Mouse (Mus musculus): ENCODE results near the gene Prss44.

The Prss44 gene

DNA sequence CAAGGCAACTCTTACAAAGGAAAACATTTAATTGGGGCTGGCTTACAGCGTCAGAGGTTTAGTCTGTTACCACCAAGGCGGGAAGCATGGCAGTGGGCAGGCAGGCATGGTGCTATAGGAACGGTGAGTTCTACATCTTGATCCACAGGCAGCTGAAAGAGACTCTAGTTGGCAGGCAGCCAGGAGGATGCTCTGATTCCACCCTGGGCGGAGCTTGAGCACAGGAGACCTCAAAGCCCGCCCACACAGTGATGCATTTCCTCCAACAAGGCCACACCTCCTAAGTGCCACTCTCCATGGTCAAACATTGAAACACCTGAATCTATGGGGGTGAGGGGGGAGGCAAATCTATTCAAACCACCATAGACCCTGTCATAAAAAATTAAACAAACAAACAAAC, 19.2 kb downstream of the Prss44 start:
- peak; percentile 46 for DNase-seq (ENCODE audit: low read depth)

DNA sequence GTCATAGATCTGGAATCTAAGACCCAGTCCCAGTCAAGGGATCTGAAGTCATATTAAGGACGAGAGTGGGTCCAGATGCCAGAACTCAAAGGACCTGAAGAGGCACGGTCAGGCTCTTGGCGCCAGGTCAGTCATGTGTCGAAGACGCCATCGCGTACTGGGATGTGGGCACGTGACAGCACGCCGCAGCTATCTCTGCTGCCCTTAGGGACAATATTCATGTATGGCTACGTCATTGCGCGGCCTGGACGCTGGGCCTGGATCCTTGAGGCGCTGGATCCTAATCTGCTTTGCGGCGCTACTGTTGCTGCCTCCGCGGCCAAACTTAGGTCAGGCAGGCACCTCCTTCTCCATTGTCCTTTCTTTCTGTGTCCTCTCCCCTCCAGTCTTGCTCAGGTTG, 20.6 kb downstream of the Prss44 start, which contains the start of gene Prss45:
Prss45 (plus strand) TSS at position 178 of the 400 bp plus-strand sequence.
- DNase-seq (ENCODE audit: low read depth), result no peak

DNA sequence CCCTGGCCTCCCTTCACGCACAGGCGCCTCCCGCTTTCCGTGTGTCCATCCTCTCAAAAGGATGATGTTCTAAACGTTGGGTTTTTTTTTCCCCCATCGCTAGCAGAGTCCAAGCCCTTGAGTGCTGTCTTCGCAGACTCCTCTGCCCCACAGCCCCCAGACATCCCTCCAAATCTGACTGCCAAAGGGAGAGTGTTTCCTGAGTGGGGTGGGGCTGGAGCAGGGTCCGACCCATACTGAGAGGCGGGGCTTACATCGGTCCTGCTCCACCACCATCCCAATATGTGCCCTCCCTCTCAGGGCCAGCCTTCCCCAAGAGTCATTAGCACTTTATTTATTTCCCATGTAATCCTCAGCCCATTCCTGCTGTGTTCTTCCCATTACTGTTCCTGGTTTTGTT, 21.2 kb downstream of the Prss44 start:
- no peak for DNase-seq (ENCODE audit: low read depth)

DNA sequence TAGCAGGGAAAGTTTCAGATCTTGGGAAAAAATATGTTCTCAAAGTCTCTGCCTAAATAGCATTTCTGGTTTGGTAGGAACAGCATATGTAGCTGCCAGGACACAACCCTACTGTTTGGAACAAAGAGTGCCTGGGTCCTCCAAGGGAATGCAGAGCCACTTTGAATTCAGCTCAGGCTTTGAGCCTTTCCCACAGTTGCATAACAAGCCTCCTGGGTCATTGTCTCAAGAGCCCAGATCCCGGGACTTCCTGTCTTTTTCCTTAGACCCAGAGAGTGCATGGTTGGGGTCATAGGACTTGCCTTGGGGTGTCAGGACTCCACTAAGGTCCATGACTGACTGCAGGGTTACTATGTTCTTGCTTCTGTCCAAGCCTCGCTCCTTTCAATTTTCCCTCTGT, 22.3 kb downstream of the Prss44 start:
- DNase-seq (ENCODE audit: low read depth), result no peak

DNA sequence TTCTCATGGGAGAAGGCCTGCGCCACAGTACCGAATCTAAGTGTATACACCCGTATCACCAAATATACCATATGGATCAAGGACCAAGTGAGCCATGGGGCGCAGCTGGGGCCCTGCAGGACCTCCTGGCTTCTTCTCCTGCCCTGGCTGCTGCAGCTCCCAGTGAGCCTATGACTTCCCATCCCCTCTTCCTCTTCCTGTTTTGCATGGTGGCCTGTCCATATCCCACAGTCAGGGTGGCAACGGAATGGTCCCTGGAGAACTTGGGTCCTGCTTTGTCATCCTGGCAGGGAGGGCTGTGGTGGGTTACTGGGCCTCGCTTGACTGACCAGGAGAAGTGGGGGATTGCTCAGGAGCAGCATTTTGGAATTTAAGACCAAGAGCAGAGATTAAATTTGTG, 27.1 kb downstream of the Prss44 start:
- no peak for DNase-seq (ENCODE audit: low read depth)

DNA sequence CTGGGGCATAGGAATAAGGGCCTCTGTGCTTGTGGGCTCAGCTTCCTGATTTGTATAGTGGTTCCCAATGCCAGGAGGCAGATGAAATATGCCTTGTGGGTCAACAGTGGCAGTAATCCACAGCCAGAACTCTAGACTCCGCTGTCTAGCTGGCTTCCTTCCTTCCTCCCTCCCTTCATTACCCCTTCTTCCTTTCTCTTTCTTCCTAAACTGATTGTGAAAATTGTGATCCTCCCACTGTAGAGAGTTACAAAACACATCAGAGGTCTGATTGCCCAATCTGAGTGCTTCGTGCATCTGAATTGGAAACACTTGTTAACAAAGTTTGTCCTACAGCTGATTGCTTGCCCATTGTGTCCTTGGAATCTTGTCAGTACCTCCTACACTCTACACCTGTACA, 27.6 kb downstream of the Prss44 start:
- DNase-seq (ENCODE audit: low read depth), result no peak

GRCm38 (mm10) chr9:110844206-110844605, 30.4 kb downstream of the Prss44 start, which contains the start of gene Prss46:
Gene Prss46 (plus strand): TSS chr9:110844506.
- DNase-seq (ENCODE audit: low read depth), result no peak

- DNase-seq (ENCODE audit: low read depth), result no peak
Measured at GRCm38 (mm10) chr9:110849162-110849561, 35.4 kb downstream of the Prss44 start.

GRCm38 (mm10) chr9:110855903-110856302, 42.1 kb downstream of the Prss44 start:
- no peak for DNase-seq (ENCODE audit: low read depth)

GRCm38 (mm10) chr9:110856920-110857319, 43.1 kb downstream of the Prss44 start:
- no peak for DNase-seq (ENCODE audit: low read depth)

- peak; percentile 59 for DNase-seq (ENCODE audit: low read depth)
Measured at GRCm38 (mm10) chr9:110857781-110858472, 44.1 kb downstream of the Prss44 start, which contains the start of gene Prss50. Gene Prss50 (plus strand): TSS chr9:110857967.

DNA sequence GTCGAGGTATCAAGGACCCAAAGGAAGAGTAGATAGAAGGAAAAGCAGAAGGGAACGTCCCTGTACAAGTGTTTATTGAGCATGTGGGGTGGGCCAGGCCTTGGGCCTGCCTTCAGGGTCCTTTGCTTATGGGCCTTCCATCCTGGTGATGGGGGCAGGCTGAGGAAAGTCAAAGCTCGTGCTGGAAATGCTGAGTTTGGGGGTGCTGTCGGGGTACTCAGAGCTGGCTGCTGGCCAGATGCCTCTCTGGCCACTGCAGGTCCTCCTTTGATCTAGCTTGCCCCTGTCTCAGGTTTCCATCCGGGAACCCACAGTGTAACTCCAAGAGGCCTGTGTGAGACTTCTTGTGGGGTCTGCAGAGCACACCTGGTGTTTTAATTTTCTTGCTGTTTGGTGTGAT, 44.7 kb downstream of the Prss44 start:
- DNase-seq (ENCODE audit: low read depth), result no peak

DNA sequence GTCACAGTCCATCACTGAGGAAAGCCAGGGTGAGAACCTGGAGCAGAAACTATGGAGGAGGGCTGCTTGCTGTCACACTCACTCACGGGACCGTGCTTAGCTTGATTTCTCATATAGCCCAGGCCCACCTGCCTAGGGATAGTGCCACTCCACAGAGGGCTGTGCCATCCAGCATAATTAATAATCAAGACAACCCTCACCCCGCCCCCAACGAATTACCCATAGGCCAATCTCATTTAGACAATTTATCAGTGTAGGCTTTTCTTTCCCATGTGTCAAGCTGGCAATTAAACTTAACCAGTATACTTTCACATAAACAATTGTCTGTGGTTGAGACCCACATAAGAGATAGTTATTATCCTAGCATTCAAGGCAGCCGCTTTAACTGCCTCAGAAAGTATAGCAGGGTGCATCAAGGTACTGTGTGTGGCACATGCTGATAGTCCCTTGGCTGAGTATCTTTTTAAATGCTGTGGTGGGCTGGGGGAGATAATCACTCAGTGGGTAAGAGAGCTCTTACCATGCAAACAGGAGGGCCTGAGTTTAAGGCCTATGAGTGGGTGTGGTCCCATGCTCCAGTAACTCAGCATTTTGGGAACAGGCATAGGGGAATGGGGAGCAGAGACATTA, 45.3 kb downstream of the Prss44 start:
- no peak for DNase-seq (ENCODE audit: low read depth)

DNA sequence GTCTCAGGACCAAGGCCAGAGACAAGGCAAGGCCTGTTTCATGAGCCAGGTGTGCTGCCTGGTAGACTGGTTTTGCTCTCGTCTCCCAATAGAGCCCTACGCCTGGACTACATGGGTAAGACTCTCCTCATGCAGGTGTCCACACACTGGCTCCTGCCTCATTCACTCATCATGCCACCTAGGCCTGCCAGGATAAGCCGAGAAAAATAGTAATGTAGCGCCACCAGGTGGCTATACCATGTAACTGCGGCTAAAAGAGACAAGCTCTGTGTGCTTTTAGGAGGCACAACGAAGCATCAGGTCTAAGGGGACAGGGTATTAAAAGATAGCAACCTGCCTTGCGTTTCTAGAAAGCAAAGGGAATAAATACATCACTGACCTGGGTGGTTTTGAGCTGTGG, 57.2 kb downstream of the Prss44 start:
- peak; percentile 87 for DNase-seq (ENCODE audit: low read depth)

All from naive thymus-derived CD4-positive, alpha-beta T cell, adult 2 months (primary cell).